Mouse (Mus musculus) midbrain, embryonic 13.5 days (tissue): Measurements from ENCODE around the gene Insl3. TPM values are rescaled to one million over a fixed set of nuclear protein-coding genes. Genes with fewer than 3 reads are reported as not detected.

Experiments
- ATAC-seq: fragments of 200-750 bp; cut with Nextera tagmentation; 2 replicates; pipeline ENCODE4 v1.8.0; 2017; ENCODE audit warnings: mild to moderate bottlenecking, moderate TSS enrichment, moderate library complexity
- H3K27ac ChIP-seq: fragments of 300-500 bp; sonication (generic); 2 replicates; pipeline ENCODE4 v1.5.1; 2015; ENCODE audit warnings: inconsistent platforms, mild to moderate bottlenecking, moderate library complexity
- H3K27me3 ChIP-seq: fragments of 300-500 bp; sonication (generic); 2 replicates; pipeline ENCODE4 v1.6.1; 2015; ENCODE audit warnings: mild to moderate bottlenecking, inconsistent platforms
- H3K36me3 ChIP-seq: fragments of 300-500 bp; sonication (generic); 2 replicates; pipeline ENCODE4 v1.6.1; 2015; ENCODE audit warnings: mild to moderate bottlenecking, inconsistent platforms
- H3K4me1 ChIP-seq: fragments of 300-500 bp; sonication (generic); replicated peaks from 2 replicates; pipeline ENCODE4 v1.6.1; 2015; ENCODE audit warnings: inconsistent platforms
- H3K4me2 ChIP-seq: fragments of 300-500 bp; sonication (generic); replicated peaks from 2 replicates; pipeline ENCODE4 v1.6.1; 2015; ENCODE audit warnings: moderate library complexity, mild to moderate bottlenecking, inconsistent platforms
- H3K4me3 ChIP-seq: fragments of 300-500 bp; sonication (generic); replicated peaks from 2 replicates; pipeline ENCODE4 v1.5.1; 2015; ENCODE audit warnings: mild to moderate bottlenecking, inconsistent platforms
- H3K9ac ChIP-seq: fragments of 300-500 bp; sonication (generic); replicated peaks from 2 replicates; pipeline ENCODE4 v1.6.1; 2015; ENCODE audit warnings: mild to moderate bottlenecking, inconsistent platforms
- H3K9me3 ChIP-seq: fragments of 300-500 bp; sonication (generic); 2 replicates; pipeline ENCODE4 v1.6.1; 2016; ENCODE audit warnings: mild to moderate bottlenecking, inconsistent platforms
- WGBS: fragments of 180-500 bp; shearing (Covaris S2); methylation state at CpG from one replicate; pipeline ENCODE4 v1.1.7; 2015; 5-methylcytosine and 5-hydroxymethylcytosine counted together
- polyA plus RNA-seq: library from polyadenylated mRNA; unstranded; fragments of >200 nt; fragmentation: Nextera tagmentation; extraction: Ambion mirVana; gene quantifications from 2 replicates; pipeline ENCODE4 v1.2.1, GENCODE M21; 2015

Gene Insl3
- polyA plus RNA-seq, 1 experiment from 2014 or later = 0.79 TPM

- H3K9me3 ChIP-seq = no peaks in the 10 kb centered on the region
- H3K4me3 ChIP-seq = peak overlapping the region; percentile 11; the same call in 1 of the 2 replicates
- peaks cover 11% of the 10 kb centered on the region for H3K36me3 ChIP-seq
- no peak overlapping the region; the same call in 1 of the 2 replicates for H3K9ac ChIP-seq
- H3K4me1 ChIP-seq = peaks cover 59% of the 10 kb centered on the region
- WGBS = 6% methylated on average over 21 of the region's 21 CpGs
- ATAC-seq = no peak
- peaks cover 23% of the 10 kb centered on the region for H3K27me3 ChIP-seq
- peak overlapping the region; percentile 37 for H3K4me2 ChIP-seq
- no peak overlapping the region for H3K27ac ChIP-seq
Observed at GRCm38 (mm10) chr8:71668220-71668975, 20.6 kb upstream of the Insl3 start.

DNA sequence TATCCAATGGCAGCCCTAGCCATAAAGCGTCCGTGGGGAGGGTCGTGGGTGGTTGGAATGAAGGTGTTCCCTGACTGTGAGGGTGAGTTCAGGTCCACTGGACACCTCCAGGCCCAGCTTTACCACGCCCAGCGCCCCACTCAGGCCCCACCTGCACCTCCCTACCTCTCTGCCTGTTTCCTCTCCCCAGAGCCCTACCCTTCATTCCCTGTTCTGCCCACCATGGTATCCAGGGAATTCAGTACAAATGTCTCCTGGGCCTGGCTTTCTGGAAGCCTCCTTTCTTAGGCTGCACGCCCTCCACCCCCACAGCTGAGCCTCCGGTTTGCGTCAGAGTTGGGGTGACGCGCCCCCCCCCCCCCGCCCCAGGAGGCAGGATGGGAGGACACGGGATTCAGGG is 18.8 kb upstream of the Insl3 start:
- peaks cover 55% of the 10 kb centered on the region for H3K4me1 ChIP-seq
- no peaks in the 10 kb centered on the region for H3K36me3 ChIP-seq
- peak; percentile 28 for ATAC-seq
- peak overlapping the region; percentile 90 for H3K27ac ChIP-seq
- H3K9ac ChIP-seq = peak overlapping the region; percentile 76
- peak overlapping the region; percentile 77 for H3K4me3 ChIP-seq
- peaks cover 18% of the 10 kb centered on the region for H3K27me3 ChIP-seq
- WGBS = 10% methylated on average over 12 of the region's 12 CpGs
- peak overlapping the region; percentile 87 for H3K4me2 ChIP-seq
- H3K9me3 ChIP-seq = no peaks in the 10 kb centered on the region

- ATAC-seq = peak; percentile 68
- no peaks in the 10 kb centered on the region for H3K9me3 ChIP-seq
- under 1% methylated on average over 60 of the region's 64 CpGs for WGBS
- H3K27me3 ChIP-seq = peaks cover 25% of the 10 kb centered on the region
- peak overlapping the region; percentile 87 for H3K4me2 ChIP-seq
- no peaks in the 10 kb centered on the region for H3K36me3 ChIP-seq
- H3K4me3 ChIP-seq = peak overlapping the region; percentile 77
- peak overlapping the region; percentile 90 for H3K27ac ChIP-seq
- peaks cover 52% of the 10 kb centered on the region for H3K4me1 ChIP-seq
- H3K9ac ChIP-seq = peak overlapping the region; percentile 76
Observed at GRCm38 (mm10) chr8:71670621-71671548, 18.1 kb upstream of the Insl3 start.

GRCm38 (mm10) chr8:71671549-71671965 is 17.5 kb upstream of the Insl3 start, which contains the start of gene Unc13a:
Gene Unc13a, minus strand, starts transcription at chr8:71671757.
- Histone ChIP-seq H3K27ac (peak within 1 kb of the TSS; percentile 90), H3K4me2 (peak within 1 kb of the TSS; percentile 87), H3K36me3 (no peaks in the 10 kb centered on the region), H3K9ac (peak within 1 kb of the TSS; percentile 76), H3K4me3 (peak within 1 kb of the TSS; percentile 77), H3K9me3 (no peaks in the 10 kb centered on the region), H3K27me3 (peaks cover 23% of the 10 kb centered on the region), H3K4me1 (peaks cover 51% of the 10 kb centered on the region)
- peak; percentile 71 for ATAC-seq
- under 1% methylated on average over 42 of the region's 42 CpGs for WGBS

DNA sequence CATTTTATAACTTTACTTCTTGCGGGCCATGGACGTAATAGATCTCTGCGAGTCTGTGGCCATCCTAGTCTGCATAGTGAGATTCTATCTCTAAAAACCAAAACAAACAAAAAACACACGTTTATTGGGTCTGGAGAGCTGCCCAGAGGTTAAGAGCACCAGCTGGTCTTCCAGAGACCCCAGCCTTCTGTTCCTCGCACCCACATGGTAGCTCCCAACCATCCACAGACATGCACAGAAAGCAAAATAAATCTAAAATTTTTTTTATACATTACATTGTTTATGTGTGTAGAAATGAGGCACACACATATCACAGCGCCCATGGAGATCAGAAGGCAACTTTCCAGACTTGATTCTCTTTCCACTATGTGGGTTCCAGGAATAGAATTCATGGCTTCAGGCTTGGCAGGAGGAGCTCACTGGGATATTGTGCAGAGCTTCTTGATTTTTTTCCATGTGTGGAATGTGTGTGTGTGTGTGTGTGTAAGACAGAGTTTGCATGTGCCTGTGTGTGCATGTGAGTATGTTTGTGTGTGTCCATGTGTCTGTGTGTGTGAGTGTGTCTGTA is 16.8 kb upstream of the Insl3 start:
- Histone ChIP-seq H3K9ac (peak overlapping the region; percentile 76), H3K4me2 (peak overlapping the region; percentile 87), H3K4me3 (peak overlapping the region; percentile 77), H3K36me3 (no peaks in the 10 kb centered on the region), H3K27me3 (peaks cover 28% of the 10 kb centered on the region), H3K9me3 (no peaks in the 10 kb centered on the region), H3K4me1 (peaks cover 44% of the 10 kb centered on the region), H3K27ac (peak overlapping the region; percentile 90)
- ATAC-seq = no peak
- WGBS = 63% methylated on average over 6 of the region's 6 CpGs

- H3K9ac ChIP-seq = no peak overlapping the region
- 71% methylated on average over 2 of the region's 2 CpGs for WGBS
- peaks cover 46% of the 10 kb centered on the region for H3K27me3 ChIP-seq
- ATAC-seq = no peak
- H3K36me3 ChIP-seq = no peaks in the 10 kb centered on the region
- no peaks in the 10 kb centered on the region for H3K9me3 ChIP-seq
- no peak overlapping the region for H3K4me3 ChIP-seq
- H3K27ac ChIP-seq = no peak overlapping the region
- peaks cover 26% of the 10 kb centered on the region for H3K4me1 ChIP-seq
- H3K4me2 ChIP-seq = no peak overlapping the region
Observed at GRCm38 (mm10) chr8:71674071-71674470, 14.9 kb upstream of the Insl3 start.

DNA sequence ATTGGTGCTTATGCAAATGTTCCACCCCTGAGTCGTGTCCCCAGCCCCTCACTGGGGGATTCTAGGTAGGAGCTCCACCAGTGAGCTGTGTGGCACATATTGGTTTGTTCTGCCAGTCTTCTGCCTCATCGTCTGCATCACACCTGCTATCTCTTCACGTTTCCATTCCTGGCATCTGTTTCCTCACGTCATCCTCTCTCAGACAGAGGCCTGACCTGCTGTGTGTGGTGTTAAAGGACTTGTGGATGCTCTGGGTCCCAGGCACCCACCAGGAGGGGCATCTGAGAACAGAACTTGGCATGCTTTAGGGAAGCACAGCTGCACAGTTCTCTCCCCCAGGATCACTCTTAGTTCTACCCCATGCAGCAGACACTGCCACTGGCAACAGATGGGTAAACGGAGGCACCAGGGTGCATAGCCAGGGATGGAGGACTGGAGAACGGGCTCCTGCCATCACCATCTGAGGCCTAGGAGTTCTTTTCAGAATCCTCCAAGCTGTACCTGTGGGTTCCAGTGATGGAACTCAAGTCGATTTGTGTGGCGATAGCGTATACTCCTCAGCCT is 13.5 kb upstream of the Insl3 start:
- no peak for ATAC-seq
- whole genome bisulfite sequencing = 22% methylated on average over 9 of the region's 9 CpGs
- peak overlapping the region; percentile 74; the same call in 1 of the 2 replicates for H3K9ac ChIP-seq

GRCm38 (mm10) chr8:71676020-71676741 is 12.8 kb upstream of the Insl3 start, which contains the start of gene Jak3:
Gene Jak3, plus strand, starts transcription at chr8:71676296.
- H3K9ac ChIP-seq = peak within 1 kb of the TSS; percentile 74
- H3K27me3 ChIP-seq = peaks cover 60% of the 10 kb centered on the region
- H3K4me2 ChIP-seq = peak within 1 kb of the TSS; percentile 90
- WGBS = 3% methylated on average over 37 of the region's 40 CpGs
- H3K36me3 ChIP-seq = no peaks in the 10 kb centered on the region
- peak within 1 kb of the TSS; percentile 64 for H3K4me3 ChIP-seq
- H3K9me3 ChIP-seq = no peaks in the 10 kb centered on the region
- H3K4me1 ChIP-seq = peaks cover 24% of the 10 kb centered on the region
- H3K27ac ChIP-seq = peak within 1 kb of the TSS; percentile 44; the same call in 1 of the 2 replicates
- peak; percentile 43 for ATAC-seq

More for the DNA sequence above, 13.5 kb upstream of the Insl3 start:
- Histone ChIP-seq H3K27me3 (peaks cover 54% of the 10 kb centered on the region), H3K27ac (no peak overlapping the region), H3K36me3 (no peaks in the 10 kb centered on the region), H3K4me1 (peaks cover 22% of the 10 kb centered on the region), H3K4me3 (peak overlapping the region; percentile 64), H3K9me3 (no peaks in the 10 kb centered on the region), H3K4me2 (peak overlapping the region; percentile 90)

GRCm38 (mm10) chr8:71676803-71677202 is 12.2 kb upstream of the Insl3 start:
- Histone ChIP-seq H3K4me3 (peak overlapping the region; percentile 64), H3K9ac (peak overlapping the region; percentile 74; the same call in 1 of the 2 replicates), H3K4me1 (peaks cover 24% of the 10 kb centered on the region), H3K36me3 (no peaks in the 10 kb centered on the region), H3K4me2 (peak overlapping the region; percentile 90), H3K27ac (no peak overlapping the region), H3K9me3 (no peaks in the 10 kb centered on the region), H3K27me3 (peaks cover 66% of the 10 kb centered on the region)
- no peak for ATAC-seq
- 55% methylated on average over 9 of the region's 9 CpGs for WGBS

DNA sequence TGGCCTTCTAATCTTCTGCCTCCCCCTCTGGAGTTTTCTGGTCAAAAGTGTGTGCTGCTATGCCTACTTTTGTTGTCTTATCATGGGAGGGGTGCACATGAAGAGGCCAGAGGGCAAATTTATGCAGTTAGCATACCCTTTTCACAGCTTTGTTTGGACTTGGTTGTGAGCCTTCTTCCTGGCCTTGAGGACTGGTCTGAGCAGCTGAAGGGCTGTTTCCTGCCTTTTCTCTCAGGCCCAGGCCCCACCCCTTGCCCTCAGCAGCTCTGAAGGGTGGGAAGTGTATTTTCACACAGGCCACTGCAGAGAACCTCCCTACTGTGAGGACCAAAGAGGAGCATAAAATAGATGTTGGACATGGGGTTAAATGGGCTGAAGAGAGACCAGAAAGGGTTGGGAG is 11.5 kb upstream of the Insl3 start:
- H3K27me3 ChIP-seq = peaks cover 74% of the 10 kb centered on the region

GRCm38 (mm10) chr8:71678216-71678615 is 10.8 kb upstream of the Insl3 start:
- Histone ChIP-seq H3K36me3 (no peaks in the 10 kb centered on the region), H3K27me3 (peaks cover 80% of the 10 kb centered on the region)

More for the DNA sequence above, 11.5 kb upstream of the Insl3 start:
- no peaks in the 10 kb centered on the region for H3K36me3 ChIP-seq
- ATAC-seq = no peak
- H3K4me3 ChIP-seq = no peak overlapping the region
- no peak overlapping the region for H3K27ac ChIP-seq
- H3K9me3 ChIP-seq = no peaks in the 10 kb centered on the region
- no peak overlapping the region for H3K4me2 ChIP-seq
- peaks cover 20% of the 10 kb centered on the region for H3K4me1 ChIP-seq
- no peak overlapping the region for H3K9ac ChIP-seq

More at GRCm38 (mm10) chr8:71678216-71678615, 10.8 kb upstream of the Insl3 start:
- no peak for ATAC-seq
- Histone ChIP-seq H3K4me3 (no peak overlapping the region), H3K9me3 (no peaks in the 10 kb centered on the region), H3K9ac (no peak overlapping the region), H3K4me1 (peaks cover 20% of the 10 kb centered on the region), H3K4me2 (no peak overlapping the region), H3K27ac (no peak overlapping the region)
- 55% methylated on average over 4 of the region's 4 CpGs for WGBS
